Mouse (Mus musculus) liver, embryonic 16.5 days (tissue): ENCODE results near the gene Ccl27a. TPM values are rescaled to one million over a fixed set of nuclear protein-coding genes. Genes with fewer than 3 reads are reported as not detected.
"Not testable (repeated sequence)": the region's sequence is repeated elsewhere in the genome, so short reads cannot be mapped to it uniquely, and the experiment has no call there.

Experiments used
- ATAC-seq: fragments of 200-750 bp; cut with Nextera tagmentation; 2 replicates; pipeline ENCODE4 v1.8.0; 2017; ENCODE audit warnings: low read depth, mild to moderate bottlenecking, moderate number of reproducible peaks, moderate library complexity
- H3K27ac ChIP-seq: fragments of 300-500 bp; sonication (generic); 2 replicates; pipeline ENCODE4 v1.5.1; 2014; ENCODE audit warnings: mild to moderate bottlenecking, low read length
- H3K27me3 ChIP-seq: fragments of 300-500 bp; sonication (generic); 2 replicates; pipeline ENCODE4 v1.6.1; 2014; ENCODE audit warnings: low read depth, low read length, mixed read lengths; ENCODE audit not compliant: control insufficient read depth, insufficient read depth
- H3K36me3 ChIP-seq: fragments of 300-500 bp; sonication (generic); 2 replicates; pipeline ENCODE4 v1.6.1; 2014; ENCODE audit warnings: mild to moderate bottlenecking; ENCODE audit not compliant: control insufficient read depth, insufficient read depth
- H3K4me1 ChIP-seq: fragments of 300-500 bp; sonication (generic); 2 replicates; pipeline ENCODE4 v1.6.1; 2014; ENCODE audit warnings: low read depth, low read length, mixed read lengths; ENCODE audit not compliant: control insufficient read depth
- H3K4me2 ChIP-seq: fragments of 300-500 bp; sonication (generic); 2 replicates; pipeline ENCODE4 v1.6.1; 2014; ENCODE audit warnings: low read depth, low read length, mixed read lengths
- H3K4me3 ChIP-seq: fragments of 300-500 bp; sonication (generic); 2 replicates; pipeline ENCODE4 v1.5.1; 2014; ENCODE audit warnings: low read depth, mild to moderate bottlenecking, low read length
- H3K9ac ChIP-seq: fragments of 300-500 bp; sonication (generic); 2 replicates; pipeline ENCODE4 v1.6.1; 2014; ENCODE audit warnings: low read depth, low read length
- H3K9me3 ChIP-seq: fragments of 300-500 bp; sonication (generic); replicated peaks from 2 replicates; pipeline ENCODE4 v1.6.1; 2016; ENCODE audit warnings: low read length; ENCODE audit not compliant: control insufficient read depth
- WGBS: fragments of 180-500 bp; shearing (Covaris S2); extraction: QIAGEN DNeasy Blood & Tissue Kit; methylation state at CpG from one replicate; pipeline ENCODE4 v1.1.7; 2014; ENCODE audit not compliant: insufficient replicate concordance; 5-methylcytosine and 5-hydroxymethylcytosine counted together
- polyA plus RNA-seq: library from polyadenylated mRNA; unstranded; fragments of >200 nt; fragmentation: Nextera tagmentation; extraction: Ambion mirVana; gene quantifications from 2 replicates; pipeline ENCODE4 v1.2.1, GENCODE M21; 2015

Gene Ccl27a
- 7.5 and 9.4 TPM in 2 replicates for polyA plus RNA-seq

GRCm38 (mm10) chr4:41774002-41774401 is at the start of gene Ccl27a:
Ccl27a (minus strand) TSS chr4:41774247.
- 4% methylated on average over 12 of the region's 14 CpGs for WGBS
- not testable (repeated sequence) for H3K27me3 ChIP-seq, H3K9me3 ChIP-seq, ATAC-seq, H3K9ac ChIP-seq, H3K27ac ChIP-seq, H3K4me1 ChIP-seq, H3K36me3 ChIP-seq
- Histone ChIP-seq H3K4me2 (peak within 1 kb of the TSS; percentile 53), H3K4me3 (peak within 1 kb of the TSS; percentile 51)

GRCm38 (mm10) chr4:41783197-41783596 is 9.2 kb upstream of the Ccl27a start:
- not testable (repeated sequence) for H3K27me3 ChIP-seq, H3K36me3 ChIP-seq, H3K4me2 ChIP-seq, H3K9me3 ChIP-seq, H3K4me1 ChIP-seq, H3K4me3 ChIP-seq, H3K27ac ChIP-seq, ATAC-seq, H3K9ac ChIP-seq
- WGBS: 65% methylated on average over 3 of the region's 3 CpGs

DNA sequence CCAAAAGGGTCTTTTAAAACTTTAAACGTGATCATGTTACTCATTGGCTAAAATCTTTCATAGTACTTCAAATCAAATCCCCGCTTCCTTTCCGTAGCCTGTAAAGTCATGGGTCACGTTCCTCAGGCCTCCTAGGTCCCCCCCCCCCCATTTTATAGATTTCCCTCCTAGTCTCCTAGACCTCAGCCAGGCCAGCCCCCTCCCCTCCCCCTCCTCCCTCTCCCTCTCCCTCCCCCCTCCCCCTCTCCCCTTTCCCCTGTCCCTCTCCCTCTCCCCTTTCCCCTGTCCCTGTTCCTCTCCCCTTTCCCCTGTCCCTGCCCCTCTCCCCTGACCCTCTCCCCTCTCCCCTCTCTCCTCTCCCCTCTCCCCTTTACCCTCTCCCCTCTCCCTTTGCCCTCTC is 8.7 kb upstream of the Ccl27a start:
- H3K36me3 ChIP-seq, H3K4me2 ChIP-seq, H3K9ac ChIP-seq, H3K27ac ChIP-seq, H3K9me3 ChIP-seq, H3K4me3 ChIP-seq, H3K27me3 ChIP-seq, H3K4me1 ChIP-seq, ATAC-seq: not testable (repeated sequence)
- WGBS: 39% methylated on average over 4 of the region's 4 CpGs

DNA sequence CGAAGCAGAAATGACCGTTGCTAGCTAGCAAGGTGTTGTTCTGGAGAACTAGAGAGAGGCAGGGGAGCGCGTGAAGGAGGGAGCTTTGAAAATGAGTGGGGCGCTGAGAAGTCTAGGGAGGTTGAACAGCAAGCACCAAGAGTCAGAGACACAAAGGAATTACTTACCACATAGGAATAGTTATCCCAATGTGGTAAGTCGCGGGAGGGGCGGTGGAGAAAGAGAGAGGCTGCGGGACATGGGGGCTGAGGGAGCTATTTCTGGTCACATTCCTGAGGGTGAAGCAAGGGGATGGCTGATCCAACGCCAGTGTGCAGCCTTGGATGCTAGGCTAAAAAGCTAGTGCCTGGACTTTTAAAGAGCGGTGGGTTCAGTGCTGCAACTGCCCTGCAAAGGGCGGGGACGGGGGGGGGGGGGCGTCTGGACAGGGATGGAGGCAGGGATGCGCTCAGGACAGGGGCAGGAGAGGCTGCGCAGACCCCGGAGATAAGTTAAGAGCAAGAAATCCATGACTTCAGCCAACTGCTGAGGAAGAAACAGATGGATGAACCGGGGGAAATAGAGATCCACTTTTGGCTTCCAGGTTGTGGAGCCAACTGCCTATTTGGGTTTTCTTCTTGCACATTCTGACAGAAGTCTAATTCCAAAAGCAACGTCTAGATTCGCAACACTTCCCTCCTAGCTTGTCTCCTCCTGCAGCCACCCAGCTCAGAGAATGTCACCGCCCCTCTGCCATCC is 7.9 kb upstream of the Ccl27a start:
- H3K4me1 ChIP-seq, ATAC-seq, H3K27me3 ChIP-seq, H3K4me2 ChIP-seq, H3K9ac ChIP-seq, H3K4me3 ChIP-seq, H3K36me3 ChIP-seq, H3K9me3 ChIP-seq, H3K27ac ChIP-seq: not testable (repeated sequence)
- 24% methylated on average over 18 of the region's 21 CpGs for WGBS

DNA sequence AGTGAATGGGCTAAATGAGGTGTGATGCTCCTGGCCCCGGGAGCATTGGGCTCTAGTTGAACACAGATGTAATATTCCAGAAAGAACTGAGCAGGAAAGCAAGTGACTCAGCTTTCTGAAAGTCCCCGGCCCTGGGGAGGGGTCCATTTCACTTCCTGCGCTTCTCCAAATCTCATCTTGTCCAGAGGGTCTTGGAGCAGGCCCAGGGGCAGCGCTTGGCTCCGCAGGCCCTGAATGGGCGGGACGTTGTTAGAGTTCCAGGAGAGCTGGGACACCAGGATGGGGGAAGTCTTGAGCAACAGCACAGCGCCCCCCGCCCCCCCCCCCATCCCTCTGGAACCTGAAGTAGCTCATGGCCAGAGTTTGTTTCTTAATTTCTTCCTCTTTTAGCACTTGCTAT is 7.2 kb upstream of the Ccl27a start:
- not testable (repeated sequence) for H3K36me3 ChIP-seq, H3K4me1 ChIP-seq, H3K4me3 ChIP-seq, H3K27ac ChIP-seq, ATAC-seq, H3K27me3 ChIP-seq, H3K9ac ChIP-seq, H3K9me3 ChIP-seq, H3K4me2 ChIP-seq
- 8% methylated on average over 5 of the region's 9 CpGs for WGBS

GRCm38 (mm10) chr4:41775840-41776239 is 1.8 kb upstream of the Ccl27a start:
- H3K4me1 ChIP-seq, H3K27ac ChIP-seq, H3K9me3 ChIP-seq, H3K4me2 ChIP-seq, H3K36me3 ChIP-seq, H3K9ac ChIP-seq, H3K4me3 ChIP-seq, ATAC-seq, H3K27me3 ChIP-seq: not testable (repeated sequence)
- WGBS: 67% methylated on average over 1 of the region's 1 CpGs

DNA sequence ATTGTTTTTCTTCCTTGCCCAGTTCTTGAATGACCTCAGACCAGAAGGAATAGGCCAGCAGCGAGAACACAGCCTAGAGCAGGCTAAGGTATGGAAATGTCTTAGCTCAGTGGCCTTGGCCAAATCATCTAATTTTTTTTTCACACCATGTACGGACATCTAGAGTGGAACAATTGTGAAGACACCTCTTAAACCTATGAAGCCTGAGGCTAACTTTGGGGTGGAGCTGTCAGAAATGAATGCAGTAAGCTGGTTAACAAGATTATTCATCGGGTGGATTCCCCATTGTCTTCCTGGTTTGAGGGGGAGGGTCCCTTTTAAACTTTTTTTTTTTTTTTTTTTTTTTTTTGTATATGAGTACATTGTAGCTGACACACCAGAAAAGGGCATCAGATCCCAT is 459 bp upstream of the Ccl27a start:
- not testable (repeated sequence) for H3K36me3 ChIP-seq, H3K4me1 ChIP-seq, H3K9ac ChIP-seq, H3K27ac ChIP-seq, H3K9me3 ChIP-seq, H3K27me3 ChIP-seq, ATAC-seq
- Histone ChIP-seq H3K4me2 (0 out of 2 replicates have a peak overlapping the region, but pooled peaks have one; percentile 43), H3K4me3 (peak overlapping the region; percentile 51)
- 74% methylated on average over 3 of the region's 3 CpGs for WGBS

DNA sequence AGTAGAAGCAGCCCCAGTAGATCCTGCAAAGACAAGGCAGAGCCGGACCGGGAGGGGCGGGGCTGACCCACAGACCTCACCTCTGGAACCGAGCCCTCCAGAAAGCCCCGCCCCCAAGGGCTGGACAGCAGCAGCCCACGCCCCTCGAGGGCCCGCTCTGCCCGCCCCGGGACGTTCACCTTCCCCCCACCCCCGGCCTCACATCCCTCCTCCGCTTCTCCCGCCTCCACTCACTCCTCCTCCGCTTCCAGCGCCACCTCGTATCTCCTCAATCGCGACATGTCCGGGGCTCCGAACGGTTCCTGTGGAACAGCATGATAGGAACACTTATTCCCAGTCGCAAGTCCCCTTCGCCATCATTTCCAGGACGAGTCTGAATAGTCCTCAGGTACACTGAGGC is 545 bp downstream of the Ccl27a start:
- peak overlapping the region; percentile 51 for H3K4me3 ChIP-seq
- peak overlapping the region; percentile 53 for H3K4me2 ChIP-seq
- not testable (repeated sequence) for H3K9ac ChIP-seq, H3K4me1 ChIP-seq, H3K9me3 ChIP-seq, ATAC-seq, H3K27ac ChIP-seq, H3K27me3 ChIP-seq, H3K36me3 ChIP-seq
- WGBS: under 1% methylated on average over 14 of the region's 25 CpGs

DNA sequence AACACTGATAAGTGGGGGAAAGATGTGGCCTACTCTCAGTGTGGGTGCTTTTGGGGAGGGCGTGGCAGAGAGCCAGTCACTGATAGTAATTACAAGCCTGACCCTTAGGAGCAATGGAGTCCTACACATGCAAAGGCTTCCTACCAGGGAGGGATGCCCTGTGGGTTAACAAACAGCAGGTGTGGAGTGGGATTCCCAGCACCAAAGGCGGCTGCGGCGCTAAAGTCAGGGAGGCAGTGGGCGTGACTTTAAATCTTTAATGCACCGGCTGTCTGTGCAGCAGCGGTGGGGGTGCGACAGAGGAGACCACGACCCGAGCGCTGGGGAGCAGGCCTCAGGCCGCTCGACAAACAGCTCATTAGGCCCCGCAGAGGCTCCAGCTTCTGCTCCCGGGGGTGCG is 1.1 kb downstream of the Ccl27a start:
- not testable (repeated sequence) for ATAC-seq, H3K36me3 ChIP-seq, H3K4me1 ChIP-seq, H3K9ac ChIP-seq, H3K27ac ChIP-seq, H3K27me3 ChIP-seq, H3K9me3 ChIP-seq
- Histone ChIP-seq H3K4me2 (peak overlapping the region; percentile 46), H3K4me3 (peak overlapping the region; percentile 39)
- WGBS: 3% methylated on average over 6 of the region's 16 CpGs
